Mouse (Mus musculus) T-helper 2 cell (primary cell): Measurements from ENCODE around the gene Parp11.
"Not testable (repeated sequence)": the region's sequence is repeated elsewhere in the genome, so short reads cannot be mapped to it uniquely, and the experiment has no call there.

Experiments used
- in situ Hi-C: fragments of 300-600 bp; cut with MboI, MseI; formaldehyde crosslinking; loops from one replicate; pipeline ENCODE4 v1.15.1; 2025; ENCODE audit warnings: high pct_unique_total_duplicates

The Parp11 gene

DNA sequence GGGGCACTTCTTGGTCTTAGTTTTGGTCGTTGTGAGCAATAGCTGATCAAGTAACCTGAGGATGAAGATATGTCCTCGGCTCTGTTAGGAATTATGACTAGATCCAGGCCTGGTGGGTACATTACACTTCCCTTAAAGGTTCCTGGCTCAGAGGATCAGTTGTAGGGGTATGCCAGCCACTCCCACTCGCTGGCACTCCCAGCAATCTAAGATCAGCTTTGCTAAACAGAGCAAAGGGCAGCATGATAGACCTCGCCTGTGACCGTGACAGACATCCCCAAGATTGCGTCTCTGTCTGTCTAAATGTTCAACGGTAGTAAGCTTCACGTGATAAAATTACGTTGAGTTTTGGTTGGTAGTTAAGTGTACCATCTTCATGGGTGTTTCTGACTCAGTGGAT, 47.7 kb downstream of the Parp11 start:
- in situ Hi-C loops = no loop called here

DNA sequence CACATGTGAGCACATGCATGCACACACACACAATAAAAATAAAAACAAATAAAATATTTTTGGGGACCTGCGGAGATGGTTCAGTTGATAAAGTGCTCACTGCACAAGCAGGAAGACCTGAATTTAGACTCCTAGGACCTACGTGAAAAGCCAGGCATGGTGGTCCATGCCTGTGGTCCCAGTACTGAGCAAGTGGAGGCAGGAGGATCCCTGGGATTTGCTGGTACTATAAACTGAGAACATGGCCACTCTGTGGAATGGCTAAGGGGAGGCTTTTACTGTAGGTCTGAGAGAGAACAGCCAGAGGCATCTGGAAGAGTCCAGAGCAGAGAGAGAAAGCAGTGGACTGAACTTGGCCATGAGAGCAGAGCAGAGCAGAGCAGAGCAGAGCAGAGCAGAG, 48.6 kb downstream of the Parp11 start:
- in situ Hi-C loops = no loop called here

DNA sequence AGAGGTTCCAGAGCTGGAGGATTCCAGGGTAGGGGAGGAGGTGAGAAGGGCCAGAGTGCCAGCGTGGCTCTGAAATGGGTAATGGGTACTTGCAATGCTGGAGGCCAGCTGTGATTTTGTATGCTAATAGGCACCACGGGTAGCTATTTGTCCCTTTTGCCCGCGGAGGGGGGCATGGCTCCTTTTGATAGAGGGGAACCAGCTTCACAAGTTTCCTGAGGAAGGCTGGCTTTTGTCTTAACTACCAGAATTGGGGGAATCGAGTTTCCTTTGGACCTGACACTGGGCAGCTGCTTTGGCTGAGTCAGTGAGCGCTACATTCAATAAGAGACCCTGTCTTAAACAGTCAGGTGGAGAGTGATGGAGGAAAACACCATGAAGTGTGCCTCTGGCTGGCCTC, 49.2 kb downstream of the Parp11 start:
- in situ Hi-C loops = no loop called here

DNA sequence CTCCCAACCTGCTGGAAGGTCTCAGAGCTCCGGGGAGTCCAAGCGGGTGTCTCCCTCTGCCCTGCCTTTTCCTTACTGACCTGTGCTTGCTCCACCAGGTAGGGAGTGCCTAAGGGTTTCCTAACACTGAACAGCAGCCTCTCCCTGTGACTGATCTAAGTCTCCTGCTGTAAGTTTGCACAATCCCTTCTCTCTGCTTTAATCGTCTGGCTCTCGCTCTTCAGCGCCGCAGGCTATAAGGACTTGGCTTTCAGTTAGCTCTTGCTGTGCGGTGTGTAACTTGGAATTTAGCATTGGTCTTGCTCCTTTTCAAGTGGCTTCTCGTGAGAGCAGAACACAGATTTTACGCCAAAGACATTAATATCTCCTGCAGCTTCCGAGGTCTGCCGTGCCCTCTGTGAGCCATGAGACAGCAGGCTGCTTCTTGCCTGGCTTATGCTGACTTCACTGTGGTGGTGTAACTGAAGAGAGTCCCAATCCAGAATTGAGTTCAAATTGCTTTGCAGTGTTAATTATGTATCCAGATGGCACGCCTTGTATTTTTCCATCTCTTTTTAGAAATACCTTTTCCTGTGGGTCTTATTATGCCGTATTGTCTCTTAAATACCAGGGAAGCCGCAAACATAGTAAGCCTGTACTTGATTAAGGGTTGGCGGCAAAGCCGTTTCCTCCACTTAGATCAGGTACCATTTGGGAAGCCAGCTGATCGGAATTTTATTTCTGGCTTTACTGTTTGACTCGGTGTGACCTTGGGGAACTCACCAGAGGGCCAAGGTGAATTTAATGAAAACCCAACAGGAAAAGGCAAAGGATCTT, 50.4 kb downstream of the Parp11 start:
- in situ Hi-C loops = no loop called here

DNA sequence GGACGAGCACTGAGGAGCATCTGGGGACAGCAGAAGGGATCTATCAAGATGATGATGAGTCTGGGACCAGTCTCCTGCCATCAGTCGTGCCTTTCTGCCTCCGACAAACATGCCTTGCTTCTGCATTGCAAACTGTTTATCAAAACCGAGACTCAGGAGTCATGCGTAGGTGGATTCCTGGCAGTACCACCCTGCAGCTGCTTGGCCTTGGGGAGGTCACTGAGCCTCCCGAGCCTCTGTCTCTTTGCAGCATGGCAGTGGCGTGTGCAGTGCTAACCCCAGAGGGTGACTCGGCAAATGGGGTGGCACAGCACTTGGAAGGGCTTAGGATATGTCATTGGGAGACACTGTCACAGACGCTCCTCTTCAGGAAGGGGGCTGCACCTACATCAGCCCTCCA, 53.5 kb downstream of the Parp11 start:
- in situ Hi-C loops = no loop called here

DNA sequence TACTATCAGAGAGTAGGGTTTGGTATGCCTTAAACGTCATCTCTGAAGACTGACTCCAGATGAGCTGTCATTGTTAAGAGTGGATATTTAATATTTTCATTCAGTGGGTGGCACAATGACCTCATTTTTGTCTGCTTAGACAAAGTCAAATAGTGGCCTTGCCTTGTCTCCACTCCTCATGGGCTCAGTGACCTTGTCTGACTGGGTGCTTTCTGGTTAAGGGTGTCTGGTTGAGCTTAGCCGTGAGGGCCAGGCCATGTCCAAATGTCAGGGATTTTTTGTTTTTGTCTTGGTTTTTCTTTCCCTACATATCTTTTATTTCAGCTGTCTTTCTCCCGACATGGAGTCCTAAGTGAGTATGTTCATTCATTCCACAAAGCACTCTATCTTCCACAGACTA, 54.2 kb downstream of the Parp11 start:
- in situ Hi-C loops = no loop called here

DNA sequence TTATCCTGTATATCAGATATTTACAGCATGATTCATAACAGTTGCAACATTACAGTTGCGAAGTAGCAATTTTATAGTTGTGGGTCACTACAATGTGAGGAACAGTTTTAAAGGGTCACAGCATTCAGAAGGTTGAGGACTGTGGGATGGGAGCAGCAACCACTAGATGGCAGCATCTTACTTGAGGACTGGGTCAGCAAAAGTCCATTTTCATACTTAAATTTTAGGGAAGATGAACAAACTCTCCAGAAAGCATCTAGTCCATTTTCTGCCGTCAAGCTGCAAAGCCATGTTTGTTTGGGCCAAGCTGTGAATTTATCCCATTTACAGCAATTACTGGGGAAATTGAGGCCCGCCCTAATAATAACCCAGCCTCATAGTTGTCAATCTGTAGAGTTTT, 55.9 kb downstream of the Parp11 start:
- in situ Hi-C loops = no loop called here

DNA sequence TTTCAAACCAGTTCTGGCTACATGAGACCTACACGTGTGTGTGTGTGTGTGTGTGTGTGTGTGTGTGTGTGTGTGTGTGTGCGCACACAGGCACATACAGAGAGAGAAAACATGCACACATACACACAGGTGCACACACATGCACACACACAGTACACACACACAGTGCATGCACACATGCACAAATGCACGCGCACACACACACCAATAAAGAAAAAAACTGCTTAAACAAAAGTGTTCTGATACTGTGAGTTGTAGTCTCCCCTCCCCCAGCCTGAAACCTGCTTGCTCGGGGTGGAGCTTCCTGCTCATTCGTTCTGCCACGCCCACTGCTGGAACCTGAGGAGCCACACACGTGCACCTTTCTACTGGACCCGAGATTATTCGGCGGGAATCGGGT, 67.1 kb downstream of the Parp11 start:
- in situ Hi-C loops = not testable (repeated sequence)

DNA sequence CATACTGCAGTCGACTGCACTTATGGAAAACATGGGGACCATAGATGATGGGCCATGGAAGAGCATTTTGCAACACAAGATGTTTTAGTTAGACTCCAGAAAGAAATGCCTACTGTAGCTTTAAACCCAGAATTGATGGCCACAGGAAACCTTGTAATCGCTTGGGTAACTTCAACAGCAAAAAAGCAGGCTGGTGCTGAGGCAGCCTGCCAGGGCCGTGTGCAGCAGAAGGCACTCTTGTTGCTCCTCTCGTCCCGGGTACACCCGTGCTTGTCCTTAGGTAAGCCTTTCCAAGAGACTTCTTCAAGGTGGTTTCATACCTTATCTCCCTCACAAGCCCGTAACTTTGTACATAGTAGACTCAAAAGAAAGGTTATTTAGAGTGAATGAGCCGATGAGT, 74.5 kb downstream of the Parp11 start:
- in situ Hi-C loops = loop anchor here (10.0 kb wide), 1 partner anchor 394 kb away; no protein-coding TSS in a partner anchor

DNA sequence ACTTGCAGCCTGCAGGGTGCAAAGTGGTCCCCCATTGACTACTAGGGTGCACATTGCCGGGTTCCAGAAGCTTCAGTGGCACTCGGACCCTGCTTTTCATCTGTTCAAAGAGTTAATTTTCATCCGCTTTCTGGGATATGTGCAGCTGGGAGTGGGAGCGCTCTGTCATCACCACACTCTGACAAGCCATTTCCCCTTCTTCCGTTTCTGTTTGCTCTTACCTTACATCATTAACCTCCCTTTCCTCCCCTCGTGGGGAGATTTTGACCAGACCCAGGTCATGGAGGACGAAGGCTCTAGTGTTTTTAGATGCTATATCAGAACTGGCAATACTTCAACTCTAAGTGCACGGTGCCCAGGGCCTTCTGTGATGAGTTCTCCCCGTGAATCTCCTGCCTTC, 75.7 kb downstream of the Parp11 start:
- in situ Hi-C loops = loop anchor here (10.0 kb wide), 1 partner anchor 392 kb away; no protein-coding TSS in a partner anchor

DNA sequence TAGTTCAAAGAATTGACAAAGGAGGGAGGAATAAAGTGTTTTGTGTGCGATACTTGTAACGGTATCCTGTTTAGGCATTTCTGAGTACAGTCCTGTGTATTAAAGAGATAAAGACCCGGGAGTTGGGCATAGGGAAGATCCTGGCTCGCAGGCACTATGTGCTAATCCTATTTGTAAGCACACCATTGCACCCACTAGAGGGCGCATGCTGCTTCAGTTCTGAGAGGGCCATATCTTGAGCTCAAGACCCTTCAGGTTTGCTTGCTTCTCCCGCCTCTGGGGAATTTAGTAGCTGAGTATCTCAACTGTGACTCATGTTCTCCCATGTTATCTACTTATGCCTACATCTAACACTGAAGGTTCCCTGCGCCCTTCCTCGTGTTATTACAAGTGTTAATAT, 77.8 kb downstream of the Parp11 start:
- in situ Hi-C loops = loop anchor here (10.0 kb wide), 1 partner anchor 390 kb away; no protein-coding TSS in a partner anchor

DNA sequence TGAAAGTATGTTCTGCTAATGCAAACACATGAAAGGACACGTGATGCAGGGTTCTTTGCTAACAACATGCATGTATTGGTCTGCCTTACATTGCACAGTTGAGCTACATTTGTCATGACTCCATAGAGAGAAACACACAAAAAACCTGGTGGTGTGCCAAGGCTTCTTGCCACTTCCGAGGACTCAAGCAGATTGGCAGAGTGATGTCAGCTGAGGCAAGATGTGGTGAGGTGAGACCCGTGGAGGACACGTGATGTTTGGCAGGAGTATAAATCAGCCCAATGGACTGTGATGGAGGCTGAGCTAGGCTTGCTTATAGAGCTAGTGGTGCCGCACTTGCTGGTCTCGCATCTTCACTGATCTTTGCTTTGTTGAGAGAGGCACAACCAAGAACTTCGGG, 82.0 kb downstream of the Parp11 start:
- in situ Hi-C loops = loop anchor here (10.0 kb wide), 1 partner anchor 386 kb away; no protein-coding TSS in a partner anchor

DNA sequence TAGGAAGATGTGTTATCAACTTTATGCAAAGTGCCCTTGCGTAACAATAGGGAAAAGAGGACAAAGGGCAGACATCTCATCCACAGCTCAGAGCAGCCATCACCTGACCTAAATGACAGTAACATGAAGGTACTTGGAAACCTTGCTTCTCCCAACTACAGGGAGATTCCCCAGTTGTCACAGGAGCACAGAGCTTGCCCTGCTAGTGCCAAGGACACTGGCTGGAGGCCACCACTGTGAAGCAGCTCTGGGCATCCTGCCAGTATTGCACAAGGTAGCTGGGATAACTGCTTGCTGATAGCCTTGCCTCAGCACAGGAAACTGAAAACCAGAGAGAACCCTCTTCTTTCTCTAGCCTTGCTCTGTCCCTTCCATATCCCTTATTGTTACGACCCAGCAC, 82.8 kb downstream of the Parp11 start:
- in situ Hi-C loops = loop anchor here (10.0 kb wide), 1 partner anchor 385 kb away; no protein-coding TSS in a partner anchor

DNA sequence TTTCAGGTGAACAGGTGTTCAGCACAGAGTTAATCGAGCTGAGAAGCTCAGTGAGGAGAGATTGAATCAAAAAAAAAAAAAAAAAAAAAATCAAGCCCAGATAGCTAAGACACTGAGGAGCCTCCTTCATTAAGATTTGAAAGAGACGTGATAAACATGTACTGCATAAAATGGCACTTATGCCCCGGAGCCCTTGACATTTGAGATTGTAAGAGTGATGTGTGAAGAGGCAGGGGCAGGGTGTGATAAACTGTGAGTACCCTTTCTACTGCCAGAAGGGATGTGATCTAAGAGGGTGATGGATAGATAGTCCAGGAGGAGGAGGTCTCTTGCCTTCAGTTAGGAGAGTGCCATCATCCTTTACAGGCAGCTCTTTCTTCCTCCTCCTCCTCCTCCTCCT, 83.6 kb downstream of the Parp11 start:
- in situ Hi-C loops = no loop called here

DNA sequence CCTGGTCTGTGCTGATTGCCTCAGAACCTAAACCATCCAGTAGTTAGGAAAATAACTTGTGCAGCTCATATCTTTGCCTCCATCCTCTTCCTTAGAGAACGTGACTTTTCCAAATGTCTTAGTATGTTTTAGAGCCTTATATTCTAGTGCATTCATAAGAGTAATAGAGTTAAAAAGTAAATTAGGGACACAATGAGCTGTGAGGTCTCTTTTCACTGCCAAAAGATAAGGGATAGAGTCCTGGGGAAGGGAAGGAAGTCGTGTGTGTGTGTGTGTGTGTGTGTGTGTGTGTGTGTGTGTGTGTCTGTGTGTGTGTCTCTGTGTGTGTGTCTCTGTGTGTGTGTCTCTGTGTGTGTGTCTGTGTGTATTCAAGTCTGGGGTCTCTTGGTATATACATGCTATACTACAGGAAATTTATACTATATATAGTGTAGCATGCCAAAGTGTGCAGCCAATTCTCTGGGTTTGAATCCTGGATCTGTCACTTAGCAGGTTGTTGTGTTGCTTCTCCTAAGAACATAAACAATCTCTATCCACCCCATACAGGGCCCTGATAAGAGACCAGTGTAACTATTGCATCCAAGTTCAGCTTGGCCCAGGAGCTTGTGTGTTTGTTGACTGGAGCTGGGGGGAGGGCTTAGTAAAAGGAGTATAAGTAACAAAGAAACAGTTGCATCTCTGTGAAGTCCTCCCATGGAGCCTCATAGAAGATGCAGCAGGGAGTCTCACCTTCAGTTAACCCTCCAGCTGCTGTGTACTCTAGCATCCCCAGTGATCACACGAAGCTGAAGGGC, 85.0 kb downstream of the Parp11 start:
- in situ Hi-C loops = no loop called here

DNA sequence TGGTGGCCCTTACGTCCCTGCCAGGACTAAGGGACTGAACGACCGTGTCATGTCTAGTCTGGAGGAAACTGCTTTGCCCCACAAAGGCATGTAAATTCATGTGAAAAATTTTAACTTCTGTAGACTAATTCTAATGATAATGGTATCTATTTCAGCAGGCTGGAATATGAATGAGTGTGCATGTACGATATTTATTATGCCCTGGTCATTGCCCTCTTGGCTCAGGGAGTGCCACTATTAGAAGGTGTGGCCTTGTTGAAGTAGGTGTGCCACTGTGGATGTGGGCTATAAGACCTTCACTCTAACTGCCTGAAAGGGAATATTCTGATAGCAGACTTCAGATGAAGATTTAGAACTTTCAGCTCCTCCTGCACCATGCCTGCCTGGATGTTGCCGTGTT, 85.7 kb downstream of the Parp11 start:
- in situ Hi-C loops = no loop called here

DNA sequence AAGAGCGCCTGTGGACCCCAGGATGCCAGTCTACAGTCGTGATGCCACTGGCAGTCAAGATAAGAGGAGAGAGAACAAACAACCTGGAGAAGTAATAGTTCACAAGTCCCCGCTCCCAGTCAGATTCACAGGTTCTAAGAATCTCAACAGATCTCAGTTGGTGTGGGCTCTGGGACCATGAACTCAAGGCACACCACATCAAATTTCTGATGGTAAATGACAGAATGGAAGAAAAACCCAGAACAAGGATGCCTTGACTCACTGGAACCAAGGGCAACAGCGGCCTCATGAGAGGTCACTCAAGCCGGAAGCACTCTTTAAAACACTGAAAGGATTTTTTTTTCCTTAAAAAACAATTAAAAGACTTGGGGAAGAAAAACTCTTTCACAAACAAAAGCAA, 87.1 kb downstream of the Parp11 start:
- in situ Hi-C loops = no loop called here

DNA sequence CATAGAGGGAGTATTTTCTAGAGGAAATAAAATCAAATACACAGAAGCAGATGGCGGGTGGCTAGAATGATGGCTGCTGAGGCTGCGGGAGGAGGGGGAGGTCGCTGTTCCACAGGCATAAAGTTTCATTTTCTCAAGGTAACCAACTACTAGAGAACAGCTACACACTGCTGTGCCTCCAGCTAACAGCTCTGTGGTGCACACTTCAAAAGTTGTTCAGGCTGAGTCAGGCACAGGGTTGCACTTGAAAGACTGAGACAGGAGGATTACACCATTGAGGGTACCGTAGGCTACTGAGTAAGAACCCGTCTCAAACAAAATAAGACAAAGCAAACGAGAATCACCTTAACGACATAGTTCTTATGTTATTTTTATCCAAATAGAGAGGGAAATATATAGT, 90.4 kb downstream of the Parp11 start:
- in situ Hi-C loops = no loop called here

DNA sequence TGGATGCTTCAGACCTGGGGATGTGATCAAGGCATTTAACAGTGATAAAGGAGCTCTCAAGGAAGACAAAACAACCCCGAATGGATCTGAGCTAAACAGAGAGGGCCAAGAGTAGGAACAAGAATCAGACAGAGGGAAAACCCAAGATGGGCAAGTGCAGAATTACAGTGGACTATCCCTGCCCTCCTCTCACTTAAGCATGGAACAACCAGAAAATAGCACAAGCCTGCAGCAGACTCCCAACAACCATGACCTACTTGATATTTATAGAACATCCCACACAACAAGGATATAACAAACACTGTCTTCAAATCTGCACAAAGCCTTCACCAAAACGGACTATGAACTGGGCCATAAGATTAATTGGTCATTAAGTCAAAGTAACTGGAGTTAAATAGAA, 91.5 kb downstream of the Parp11 start:
- in situ Hi-C loops = no loop called here

DNA sequence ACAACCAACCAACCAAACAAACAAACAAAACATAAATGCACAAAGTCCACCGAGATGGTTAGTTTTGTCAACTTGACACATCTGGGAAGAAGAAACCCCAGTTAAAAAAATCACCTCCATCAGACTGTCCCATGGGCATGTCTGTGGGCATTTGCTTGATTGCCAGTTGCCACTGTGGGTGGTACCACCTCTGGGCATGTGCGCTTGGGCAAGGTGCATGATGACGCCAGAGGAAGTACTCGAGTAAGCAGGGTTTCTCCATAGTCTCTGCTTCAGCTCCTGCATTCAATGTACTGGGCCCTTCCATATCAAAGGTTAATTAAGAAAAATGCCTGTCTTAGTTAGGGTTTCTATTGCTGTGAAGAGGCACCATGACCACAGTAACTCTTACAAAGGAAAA, 92.6 kb downstream of the Parp11 start:
- in situ Hi-C loops = no loop called here

DNA sequence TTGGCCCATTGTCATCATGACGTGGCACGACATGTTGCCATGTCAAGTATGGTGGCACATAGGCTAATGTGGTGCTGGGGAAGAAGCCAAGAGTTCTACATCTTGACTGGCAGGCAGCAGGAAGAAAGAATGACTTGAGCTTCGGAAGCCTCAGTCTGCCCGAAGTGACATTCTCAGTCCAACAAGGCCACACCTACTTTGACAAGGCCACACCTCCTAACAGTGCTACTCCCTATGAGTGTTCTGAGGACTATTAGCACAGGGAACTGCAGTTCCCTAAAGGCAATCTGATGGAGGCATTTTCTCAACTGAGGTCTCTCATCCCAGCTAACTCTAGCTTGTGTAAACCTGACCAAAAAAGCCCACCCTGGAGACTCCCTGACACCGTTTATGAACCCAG, 93.0 kb downstream of the Parp11 start:
- in situ Hi-C loops = no loop called here

DNA sequence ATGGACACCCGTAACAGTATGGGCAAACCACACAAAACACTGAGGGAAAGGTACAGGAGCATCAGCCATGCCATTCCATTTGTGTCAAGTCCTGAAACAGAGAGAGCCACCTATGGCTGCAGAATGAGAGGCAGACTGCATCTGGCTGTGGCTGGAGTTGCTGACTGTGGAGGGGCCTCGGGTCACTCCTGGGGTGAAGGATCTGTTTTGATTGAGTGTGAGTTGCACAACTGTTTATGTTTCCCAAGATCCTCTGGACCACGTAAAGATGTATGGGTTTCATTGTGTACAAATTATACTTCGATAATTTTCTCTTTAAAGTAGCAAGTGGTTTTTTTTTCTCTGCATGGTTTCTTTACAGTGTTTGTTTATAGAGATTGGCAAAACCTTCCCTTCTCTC, 93.9 kb downstream of the Parp11 start:
- in situ Hi-C loops = no loop called here
